Mouse (Mus musculus) cerebellum, postnatal 14 days (tissue): ENCODE results near the gene Gpr156.
"Not testable (repeated sequence)": the region's sequence is repeated elsewhere in the genome, so short reads cannot be mapped to it uniquely, and the experiment has no call there.

Experiments used
- DNase-seq, 2 experiments: peaks; one replicate each; pipeline ENCODE4 v3.0.0; 2021; ENCODE audit warnings: mixed read lengths in 2 of 2

Gpr156 gene

GRCm38 (mm10) chr16:38004486-38005020, 88.3 kb downstream of the Gpr156 start:
- DNase-seq, result no peak

GRCm38 (mm10) chr16:38005471-38005870, 89.2 kb downstream of the Gpr156 start:
- no peak for DNase-seq

- no peak for DNase-seq
These were observed 92.1 kb downstream of the Gpr156 start for GRCm38 (mm10) chr16:38008371-38008770.

GRCm38 (mm10) chr16:38009041-38009825, 92.9 kb downstream of the Gpr156 start:
- DNase-seq, result peak; percentile 51 to 60

- no peak for DNase-seq
These were observed 95.2 kb downstream of the Gpr156 start for GRCm38 (mm10) chr16:38011486-38011885.

GRCm38 (mm10) chr16:38012382-38012781, 96.1 kb downstream of the Gpr156 start:
- no peak for DNase-seq

GRCm38 (mm10) chr16:38012891-38013290, 96.6 kb downstream of the Gpr156 start:
- DNase-seq, result no peak

GRCm38 (mm10) chr16:38014951-38015350, 98.7 kb downstream of the Gpr156 start:
- DNase-seq, result no peak

- no peak for DNase-seq
These were observed 100.7 kb downstream of the Gpr156 start for GRCm38 (mm10) chr16:38016928-38017524.

- DNase-seq, result no peak
These were observed 101.7 kb downstream of the Gpr156 start for GRCm38 (mm10) chr16:38017958-38018376.

GRCm38 (mm10) chr16:38032644-38033043, 116.3 kb downstream of the Gpr156 start:
- no peak for DNase-seq

- DNase-seq, result no peak
These were observed 116.8 kb downstream of the Gpr156 start for GRCm38 (mm10) chr16:38033071-38033470.

GRCm38 (mm10) chr16:38038101-38038500, 121.8 kb downstream of the Gpr156 start:
- not testable (repeated sequence) for DNase-seq

- no peak for DNase-seq
These were observed 125.9 kb downstream of the Gpr156 start for GRCm38 (mm10) chr16:38042160-38042559.

GRCm38 (mm10) chr16:38044551-38044950, 128.3 kb downstream of the Gpr156 start:
- peak; percentile 75 to 84 for DNase-seq

- DNase-seq, result no peak
These were observed 131.7 kb downstream of the Gpr156 start for GRCm38 (mm10) chr16:38047781-38048558.
